Mouse (Mus musculus): ENCODE measurements around the gene Tgfbr3. TPM values are rescaled to one million over a fixed set of nuclear protein-coding genes. Genes with fewer than 3 reads are reported as not detected.

Tgfbr3 gene
- polyA plus RNA-seq, 1 experiment from 2014 or later: 10.5 TPM

DNA sequence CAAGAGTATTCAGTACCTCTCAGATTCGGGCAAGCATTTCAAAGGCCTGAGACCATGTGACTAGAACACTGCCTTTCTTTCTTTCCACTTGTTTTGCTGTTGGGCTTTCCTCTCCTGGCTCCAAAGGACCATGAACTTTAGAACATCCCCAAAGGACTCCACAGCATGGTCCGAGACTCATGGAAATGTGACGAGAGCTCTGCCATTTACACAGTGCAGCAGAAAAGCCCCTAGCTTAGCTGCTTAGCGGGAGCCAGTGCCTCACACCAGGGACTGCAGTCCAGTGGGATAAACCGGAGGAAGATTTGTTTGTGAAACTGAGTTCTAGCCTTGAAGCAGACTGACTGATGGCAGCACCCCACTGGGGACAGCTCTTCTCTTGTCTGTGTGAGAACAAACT lies 224.5 kb downstream of the Tgfbr3 start:
- H3K36me3 ChIP-seq (replicated peaks; ENCODE audit: control insufficient read depth, insufficient read depth, low read depth, low read length): no peaks in the 10 kb centered on the region
- no peak for ATAC-seq (replicated peaks; ENCODE audit: insufficient number of reproducible peaks, low FRiP score, low TSS enrichment, low read depth)
- H3K27me3 ChIP-seq (ENCODE audit: control insufficient read depth, insufficient read depth, low read length): no peaks in the 10 kb centered on the region
- WGBS: 55% methylated on average over 5 of the region's 5 CpGs
- DNase-seq (ENCODE audit: low spot score): no peak
- H3K4me3 ChIP-seq (ENCODE audit: low read depth, low read length): no peak overlapping the region
- H3K9me3 ChIP-seq (replicated peaks; ENCODE audit: control insufficient read depth, low read length): no peaks in the 10 kb centered on the region
- no peaks in the 10 kb centered on the region for H3K4me1 ChIP-seq (ENCODE audit: control insufficient read depth, insufficient read depth, low read length)
- no peak overlapping the region for H3K4me2 ChIP-seq (ENCODE audit: low read depth, low read length)
- H3K27ac ChIP-seq (replicated peaks; ENCODE audit: low read depth, low read length): no peak overlapping the region
- H3K9ac ChIP-seq (replicated peaks; ENCODE audit: low read length): no peak overlapping the region

DNA sequence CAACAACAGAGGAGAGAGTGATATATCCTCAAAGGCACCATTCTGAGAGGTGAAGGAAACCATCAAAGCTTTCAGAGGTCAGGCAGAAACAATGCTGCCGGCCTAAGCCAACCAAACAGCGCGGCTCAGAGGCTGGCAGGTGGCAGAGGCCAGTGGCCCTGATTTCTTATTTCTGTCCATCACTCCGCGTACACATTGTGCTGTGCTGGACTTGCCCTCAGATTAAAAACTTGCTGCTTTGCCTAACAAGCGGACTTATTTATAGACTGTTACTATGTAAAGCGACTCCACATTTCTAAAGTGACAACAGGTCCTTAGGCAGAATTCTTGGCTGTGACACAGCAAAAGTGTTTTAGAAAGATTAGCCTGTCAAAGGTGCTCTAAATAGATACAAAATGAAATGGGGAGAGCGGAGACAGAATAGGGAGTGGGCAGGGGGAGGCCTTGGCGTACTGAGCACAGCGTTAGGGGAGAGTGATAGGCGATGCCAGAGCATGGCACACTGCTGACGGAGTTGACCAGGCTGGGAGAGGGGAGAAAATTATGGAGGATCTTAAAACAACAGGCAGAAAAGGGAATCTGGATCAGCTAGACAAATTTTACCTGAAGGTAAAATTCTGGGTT lies 227.1 kb downstream of the Tgfbr3 start:
- WGBS: 73% methylated on average over 12 of the region's 12 CpGs
- Histone ChIP-seq H3K27ac (replicated peaks; ENCODE audit: low read depth, low read length) (no peak overlapping the region), H3K36me3 (replicated peaks; ENCODE audit: control insufficient read depth, insufficient read depth, low read depth, low read length) (no peaks in the 10 kb centered on the region), H3K4me2 (ENCODE audit: low read depth, low read length) (no peak overlapping the region), H3K27me3 (ENCODE audit: control insufficient read depth, insufficient read depth, low read length) (no peaks in the 10 kb centered on the region), H3K4me1 (ENCODE audit: control insufficient read depth, insufficient read depth, low read length) (no peaks in the 10 kb centered on the region), H3K9me3 (replicated peaks; ENCODE audit: control insufficient read depth, low read length) (no peaks in the 10 kb centered on the region), H3K4me3 (ENCODE audit: low read depth, low read length) (no peak overlapping the region), H3K9ac (replicated peaks; ENCODE audit: low read length) (no peak overlapping the region)
- DNase-seq (ENCODE audit: low spot score) (no peak), ATAC-seq (replicated peaks; ENCODE audit: insufficient number of reproducible peaks, low FRiP score, low TSS enrichment, low read depth) (no peak)

DNA sequence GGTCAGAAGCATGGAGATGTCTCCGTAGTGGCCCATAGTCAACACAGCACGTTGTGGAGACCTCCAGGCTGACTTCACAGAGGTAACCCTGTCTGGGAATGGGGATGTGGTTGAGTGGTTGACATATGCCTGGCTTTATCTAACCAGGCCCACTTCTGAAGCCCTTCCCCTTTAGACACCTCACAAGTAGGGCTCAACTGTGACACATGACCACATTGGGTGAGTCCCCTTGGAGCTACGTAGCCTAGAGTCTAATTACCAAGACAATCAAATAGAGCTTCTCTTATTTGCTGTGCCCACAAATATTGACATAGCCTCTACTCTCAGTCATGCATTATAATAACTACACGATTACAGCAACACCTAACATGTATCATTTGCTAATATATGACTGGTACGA lies 229.9 kb downstream of the Tgfbr3 start:
- H3K4me1 ChIP-seq (ENCODE audit: control insufficient read depth, insufficient read depth, low read length): no peaks in the 10 kb centered on the region
- no peaks in the 10 kb centered on the region for H3K36me3 ChIP-seq (replicated peaks; ENCODE audit: control insufficient read depth, insufficient read depth, low read depth, low read length)
- H3K4me3 ChIP-seq (ENCODE audit: low read depth, low read length): no peak overlapping the region
- H3K27ac ChIP-seq (replicated peaks; ENCODE audit: low read depth, low read length): no peak overlapping the region
- ATAC-seq (replicated peaks; ENCODE audit: insufficient number of reproducible peaks, low FRiP score, low TSS enrichment, low read depth) (no peak), DNase-seq (ENCODE audit: low spot score) (no peak)
- no peaks in the 10 kb centered on the region for H3K9me3 ChIP-seq (replicated peaks; ENCODE audit: control insufficient read depth, low read length)
- H3K4me2 ChIP-seq (ENCODE audit: low read depth, low read length): no peak overlapping the region
- no peaks in the 10 kb centered on the region for H3K27me3 ChIP-seq (ENCODE audit: control insufficient read depth, insufficient read depth, low read length)
- H3K9ac ChIP-seq (replicated peaks; ENCODE audit: low read length): no peak overlapping the region
- WGBS: 80% methylated on average over 5 of the region's 5 CpGs

DNA sequence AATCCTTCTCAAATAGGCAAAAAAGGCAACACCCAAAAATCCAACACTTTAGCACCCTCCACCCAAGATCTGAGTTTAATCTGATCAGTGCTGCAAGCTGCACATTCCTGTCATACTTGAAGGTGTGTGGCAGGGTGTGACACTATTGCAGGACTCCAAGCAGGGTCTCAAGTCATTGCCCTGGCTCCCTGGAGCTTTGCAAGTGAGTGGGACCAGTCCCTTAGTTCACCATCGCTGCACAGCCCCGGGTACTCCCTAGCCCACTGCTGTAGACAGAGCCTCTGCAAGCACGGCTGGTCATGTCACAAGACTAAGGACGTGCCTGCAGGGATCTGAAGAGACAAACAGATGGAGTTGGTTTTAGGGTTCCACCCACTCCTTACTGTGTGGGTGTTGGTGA lies 230.8 kb downstream of the Tgfbr3 start:
- Histone ChIP-seq H3K4me1 (ENCODE audit: control insufficient read depth, insufficient read depth, low read length) (no peaks in the 10 kb centered on the region), H3K9me3 (replicated peaks; ENCODE audit: control insufficient read depth, low read length) (no peaks in the 10 kb centered on the region), H3K27ac (replicated peaks; ENCODE audit: low read depth, low read length) (no peak overlapping the region), H3K4me2 (ENCODE audit: low read depth, low read length) (no peak overlapping the region), H3K27me3 (ENCODE audit: control insufficient read depth, insufficient read depth, low read length) (no peaks in the 10 kb centered on the region), H3K9ac (replicated peaks; ENCODE audit: low read length) (no peak overlapping the region), H3K4me3 (ENCODE audit: low read depth, low read length) (no peak overlapping the region), H3K36me3 (replicated peaks; ENCODE audit: control insufficient read depth, insufficient read depth, low read depth, low read length) (no peaks in the 10 kb centered on the region)
- DNase-seq (ENCODE audit: low spot score) (no peak), ATAC-seq (replicated peaks; ENCODE audit: insufficient number of reproducible peaks, low FRiP score, low TSS enrichment, low read depth) (no peak)
- 82% methylated on average over 4 of the region's 4 CpGs for WGBS

Other genes starting within 250 kb of the Tgfbr3 start
- 2.5 and 3.2 TPM in 2 replicates for gene Brdt, start 41.5 kb upstream of the Tgfbr3 start, polyA plus RNA-seq (2014; fragmentation: Nextera tagmentation; extraction: Ambion mirVana)
- 0.49 and 1.3 TPM in 2 replicates for gene Ephx4, start 113.1 kb upstream of the Tgfbr3 start, polyA plus RNA-seq (2014; fragmentation: Nextera tagmentation; extraction: Ambion mirVana)
- gene Lpcat2b, start 141.9 kb upstream of the Tgfbr3 start, polyA plus RNA-seq (2014; fragmentation: Nextera tagmentation; extraction: Ambion mirVana): not detected in 2 replicates
- 5.2 and 5.5 TPM in 2 replicates for gene Btbd8, start 148.4 kb upstream of the Tgfbr3 start, polyA plus RNA-seq (2014; fragmentation: Nextera tagmentation; extraction: Ambion mirVana)
- gene Gm42669, start 218.0 kb upstream of the Tgfbr3 start, polyA plus RNA-seq (2014; fragmentation: Nextera tagmentation; extraction: Ambion mirVana): 0.14 and 0.41 TPM in 2 replicates
- gene 1700028K03Rik, start 245.1 kb upstream of the Tgfbr3 start, polyA plus RNA-seq (2014; fragmentation: Nextera tagmentation; extraction: Ambion mirVana): 0.08 TPM in 1 of 2 replicates, not detected in the other

All from embryonic facial prominence, embryonic 11.5 days (tissue).